Mouse (Mus musculus) heart, embryonic 15.5 days (tissue): ENCODE data around the gene Snx30. TPM values are rescaled to one million over a fixed set of nuclear protein-coding genes. Genes with fewer than 3 reads are reported as not detected.

Experiments
- ATAC-seq: fragments of 200-750 bp; cut with Nextera tagmentation; replicated peaks from 2 replicates; pipeline ENCODE4 v1.8.0; 2017; ENCODE audit warnings: low read depth, moderate TSS enrichment; ENCODE audit not compliant: insufficient number of reproducible peaks, insufficient read depth, low FRiP score
- H3K27ac ChIP-seq: fragments of 300-500 bp; sonication (generic); 2 replicates; pipeline ENCODE4 v1.5.1; 2015; ENCODE audit warnings: mild to moderate bottlenecking, inconsistent platforms
- H3K27me3 ChIP-seq: fragments of 300-500 bp; sonication (generic); 2 replicates; pipeline ENCODE4 v1.6.1; 2015; ENCODE audit warnings: inconsistent platforms
- H3K36me3 ChIP-seq: fragments of 300-500 bp; sonication (generic); 2 replicates; pipeline ENCODE4 v1.6.1; 2015; ENCODE audit warnings: mild to moderate bottlenecking, inconsistent platforms
- H3K4me1 ChIP-seq: fragments of 300-500 bp; sonication (generic); replicated peaks from 2 replicates; pipeline ENCODE4 v1.6.1; 2015; ENCODE audit warnings: inconsistent platforms
- H3K4me2 ChIP-seq: fragments of 300-500 bp; sonication (generic); 2 replicates; pipeline ENCODE4 v1.6.1; 2015; ENCODE audit warnings: inconsistent platforms, mild to moderate bottlenecking, moderate library complexity
- H3K4me3 ChIP-seq: fragments of 300-500 bp; sonication (generic); 2 replicates; pipeline ENCODE4 v1.5.1; 2015; ENCODE audit warnings: mild to moderate bottlenecking, inconsistent platforms
- H3K9ac ChIP-seq: fragments of 300-500 bp; sonication (generic); 2 replicates; pipeline ENCODE4 v1.6.1; 2015; ENCODE audit warnings: mild to moderate bottlenecking, inconsistent platforms
- H3K9me3 ChIP-seq: fragments of 300-500 bp; sonication (generic); replicated peaks from 2 replicates; pipeline ENCODE4 v1.6.1; 2016; ENCODE audit warnings: inconsistent platforms
- WGBS: fragments of 180-500 bp; shearing (Covaris S2); methylation state at CpG from one replicate; pipeline ENCODE4 v1.1.7; 2015; ENCODE audit warnings: mixed read lengths; 5-methylcytosine and 5-hydroxymethylcytosine counted together
- polyA plus RNA-seq: library from polyadenylated mRNA; unstranded; fragments of >200 nt; fragmentation: Nextera tagmentation; extraction: Ambion mirVana; gene quantifications from 2 replicates; pipeline ENCODE4 v1.2.1, GENCODE M21; 2015

Gene Snx30
- polyA plus RNA-seq, 1 experiment from 2014 or later = 5.3 TPM

DNA sequence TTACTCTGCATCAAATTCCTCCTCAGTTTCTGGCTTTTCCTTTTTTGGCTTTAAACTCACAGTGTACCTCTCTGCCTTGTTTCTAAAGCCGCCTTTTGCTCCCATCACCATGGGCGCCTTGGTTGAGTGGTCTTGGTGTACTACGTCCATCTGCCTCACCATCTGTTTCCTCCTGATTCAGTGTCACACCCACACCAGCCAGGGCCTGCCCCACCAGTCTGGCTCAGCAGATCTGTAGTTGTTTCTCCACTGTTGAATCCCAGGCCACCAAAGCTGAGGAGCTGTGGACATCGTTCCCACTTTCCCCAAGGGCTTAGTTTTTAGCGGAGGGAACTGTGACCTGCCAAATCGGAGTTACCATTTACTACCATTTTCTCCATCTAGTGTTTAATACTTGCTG, 20.0 kb downstream of the Snx30 start:
- Histone ChIP-seq H3K36me3 (no peaks in the 10 kb centered on the region), H3K4me1 (peaks cover 12% of the 10 kb centered on the region), H3K4me2 (no peak overlapping the region), H3K27me3 (no peaks in the 10 kb centered on the region), H3K9me3 (no peaks in the 10 kb centered on the region), H3K4me3 (no peak overlapping the region), H3K9ac (no peak overlapping the region), H3K27ac (no peak overlapping the region)
- no peak for ATAC-seq
- 82% methylated on average over 6 of the region's 6 CpGs for WGBS

DNA sequence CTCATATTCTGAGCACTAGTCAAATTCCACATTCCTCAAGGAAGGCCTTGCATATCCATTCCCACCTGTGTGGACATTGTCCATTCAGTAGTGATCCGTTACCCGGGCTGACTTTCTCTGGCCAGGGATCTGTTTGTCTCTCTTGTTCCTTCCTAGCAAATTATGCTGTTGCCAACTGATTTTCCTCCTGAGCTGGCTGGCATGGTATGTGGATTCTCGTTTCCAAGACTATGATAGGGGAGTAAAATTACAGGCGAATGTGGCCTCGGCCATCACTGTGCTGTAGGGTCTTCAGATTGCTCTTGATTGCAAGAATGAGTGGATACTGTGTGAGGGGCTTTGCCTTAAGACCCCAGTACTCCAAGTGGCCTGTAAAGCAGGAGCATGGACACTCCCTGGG, 20.7 kb downstream of the Snx30 start:
- H3K9ac ChIP-seq = no peak overlapping the region
- WGBS = 90% methylated on average over 5 of the region's 5 CpGs
- peaks cover 12% of the 10 kb centered on the region for H3K4me1 ChIP-seq
- no peak overlapping the region for H3K4me2 ChIP-seq
- H3K27ac ChIP-seq = no peak overlapping the region
- no peak for ATAC-seq
- no peaks in the 10 kb centered on the region for H3K36me3 ChIP-seq
- no peaks in the 10 kb centered on the region for H3K27me3 ChIP-seq
- no peaks in the 10 kb centered on the region for H3K9me3 ChIP-seq
- no peak overlapping the region for H3K4me3 ChIP-seq

DNA sequence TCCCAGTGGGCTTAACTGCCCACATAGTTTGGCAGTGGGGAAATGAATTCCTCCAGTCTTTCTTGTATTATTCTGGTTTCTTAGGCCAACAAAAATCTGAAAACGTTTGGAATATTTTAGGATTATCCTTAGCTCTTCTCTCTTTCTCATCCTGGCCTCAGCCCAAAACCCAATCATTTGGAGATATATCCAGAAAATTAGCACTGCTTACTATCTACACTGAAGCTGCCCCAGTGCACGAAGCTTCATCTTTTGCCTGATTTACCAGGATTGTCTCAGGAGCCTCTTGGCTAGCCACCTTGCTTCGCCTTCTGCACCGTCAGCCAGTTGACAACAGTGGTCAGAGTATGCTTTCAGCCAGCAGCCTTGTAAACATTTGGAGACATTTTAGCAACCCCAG, 23.4 kb downstream of the Snx30 start:
- 69% methylated on average over 4 of the region's 4 CpGs for WGBS
- no peak for ATAC-seq
- no peak overlapping the region for H3K4me2 ChIP-seq
- H3K4me3 ChIP-seq = no peak overlapping the region
- no peaks in the 10 kb centered on the region for H3K9me3 ChIP-seq
- H3K4me1 ChIP-seq = no peaks in the 10 kb centered on the region
- no peaks in the 10 kb centered on the region for H3K36me3 ChIP-seq
- no peaks in the 10 kb centered on the region for H3K27me3 ChIP-seq
- no peak overlapping the region for H3K27ac ChIP-seq
- no peak overlapping the region for H3K9ac ChIP-seq

DNA sequence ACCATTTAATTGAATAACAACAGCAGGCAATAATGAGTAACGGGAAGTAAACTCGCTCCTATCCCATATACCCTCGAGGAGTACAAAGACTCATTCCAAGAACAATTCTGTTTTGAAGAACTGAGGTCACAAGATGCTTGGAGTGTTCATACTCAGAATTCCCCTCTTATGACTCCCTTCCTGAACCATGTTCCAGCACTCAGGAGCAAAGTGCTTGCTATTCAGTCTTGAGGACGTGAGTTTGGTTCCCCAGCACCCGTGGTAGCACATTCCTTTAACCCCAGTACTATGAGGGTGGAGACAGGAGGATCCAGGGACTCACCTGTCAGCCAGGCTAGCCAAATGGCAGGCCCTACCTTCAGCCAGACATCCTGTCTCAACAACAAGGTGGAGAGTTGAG, 25.4 kb downstream of the Snx30 start:
- Histone ChIP-seq H3K9ac (no peak overlapping the region), H3K4me3 (no peak overlapping the region), H3K36me3 (peaks cover 7% of the 10 kb centered on the region; the same call in 1 of the 2 replicates), H3K4me2 (no peak overlapping the region), H3K27ac (no peak overlapping the region), H3K4me1 (no peaks in the 10 kb centered on the region), H3K9me3 (no peaks in the 10 kb centered on the region), H3K27me3 (no peaks in the 10 kb centered on the region)
- WGBS = 80% methylated on average over 5 of the region's 5 CpGs
- no peak for ATAC-seq

DNA sequence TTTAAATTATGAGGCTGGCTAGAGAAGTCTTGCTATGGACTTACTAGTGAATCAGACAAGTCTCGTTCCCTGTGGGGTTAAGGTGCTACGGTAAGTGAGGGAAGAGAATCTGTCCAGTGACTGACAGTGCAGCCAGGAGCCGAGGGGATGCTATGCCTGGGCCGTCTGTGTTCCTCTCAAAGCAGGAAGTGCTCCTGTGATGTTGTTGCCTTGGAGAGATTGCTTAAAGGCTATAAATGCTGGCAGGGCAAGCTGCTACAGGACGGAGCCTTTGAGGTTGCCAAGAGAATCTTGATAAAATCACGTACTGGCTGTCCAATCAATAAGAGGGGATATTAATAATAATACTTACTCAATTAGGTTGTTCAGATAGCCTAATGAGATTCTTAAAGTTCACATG, 27.2 kb downstream of the Snx30 start:
- H3K9me3 ChIP-seq = no peaks in the 10 kb centered on the region
- H3K36me3 ChIP-seq = peaks cover 7% of the 10 kb centered on the region; the same call in 1 of the 2 replicates
- H3K9ac ChIP-seq = no peak overlapping the region
- no peak for ATAC-seq
- no peak overlapping the region for H3K4me2 ChIP-seq
- H3K27me3 ChIP-seq = no peaks in the 10 kb centered on the region
- peaks cover 5% of the 10 kb centered on the region for H3K4me1 ChIP-seq
- WGBS = 47% methylated on average over 6 of the region's 6 CpGs
- H3K27ac ChIP-seq = no peak overlapping the region
- no peak overlapping the region for H3K4me3 ChIP-seq

DNA sequence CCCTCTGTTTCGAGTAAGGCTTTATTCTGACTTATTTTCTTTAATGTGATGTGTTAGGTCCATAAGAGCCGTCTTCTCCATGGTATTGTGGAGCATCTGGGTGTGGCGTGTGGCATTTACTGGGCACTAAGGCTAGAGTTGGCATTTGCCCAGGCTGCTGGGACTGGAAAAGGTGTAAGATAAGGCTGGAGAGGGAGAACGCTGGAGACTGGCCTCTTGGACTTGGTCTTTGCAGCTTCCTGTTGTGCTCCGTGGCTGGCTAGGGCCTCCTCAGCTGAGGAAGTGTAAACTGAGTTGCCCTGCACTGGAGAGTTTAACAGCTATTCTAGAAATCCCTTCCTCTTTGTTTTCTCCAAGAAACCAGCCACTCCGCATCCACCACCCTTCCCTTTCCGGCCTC, 32.0 kb downstream of the Snx30 start:
- peaks cover 28% of the 10 kb centered on the region for H3K4me1 ChIP-seq
- H3K4me2 ChIP-seq = no peak overlapping the region
- peak; percentile 59; the same call in 1 of the 2 replicates for ATAC-seq
- 40% methylated on average over 7 of the region's 7 CpGs for WGBS
- H3K27ac ChIP-seq = peak overlapping the region; percentile 78
- peaks cover 7% of the 10 kb centered on the region; the same call in 1 of the 2 replicates for H3K36me3 ChIP-seq
- H3K9ac ChIP-seq = no peak overlapping the region
- H3K9me3 ChIP-seq = no peaks in the 10 kb centered on the region
- H3K4me3 ChIP-seq = no peak overlapping the region
- H3K27me3 ChIP-seq = no peaks in the 10 kb centered on the region

DNA sequence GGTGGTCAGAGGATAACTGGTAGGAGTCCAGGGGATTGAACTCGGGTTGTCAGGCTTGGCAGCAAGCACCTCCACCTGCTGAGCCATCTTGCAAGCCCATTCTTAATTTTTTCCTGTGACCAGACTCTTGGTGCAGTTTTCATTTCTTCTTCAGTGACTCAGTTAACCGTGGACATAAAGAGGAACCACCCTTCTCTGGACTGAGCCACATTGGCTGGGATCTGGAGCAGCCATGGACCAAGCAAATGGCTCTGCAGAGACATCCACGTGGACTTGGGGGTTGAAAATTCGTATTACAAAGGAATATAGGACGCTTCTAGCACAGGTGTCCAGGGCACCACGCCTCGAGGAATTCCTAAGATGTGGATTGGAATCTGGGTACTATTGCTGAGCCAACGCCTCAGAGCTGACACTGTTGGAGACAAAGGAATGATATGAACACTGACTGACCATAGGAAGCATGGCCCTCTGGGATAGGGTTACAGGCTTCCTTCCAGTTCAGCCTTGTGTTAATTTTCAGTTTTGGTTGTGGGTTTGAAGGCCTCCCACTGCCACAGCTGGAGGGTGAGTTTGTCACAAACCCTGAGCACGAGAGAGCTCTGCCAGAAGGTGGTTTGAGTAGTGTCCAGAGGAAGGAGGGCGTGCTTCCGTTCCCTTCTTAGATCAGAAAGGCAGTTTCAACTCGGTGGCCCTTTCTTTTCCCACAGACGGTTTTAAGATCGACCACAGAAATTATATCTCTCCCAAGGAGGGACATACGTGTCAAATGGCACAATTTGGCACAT, 39.0 kb downstream of the Snx30 start:
- ATAC-seq = no peak
- 76% methylated on average over 15 of the region's 15 CpGs for WGBS
- no peak overlapping the region for H3K4me2 ChIP-seq
- H3K27ac ChIP-seq = no peak overlapping the region
- peaks cover 19% of the 10 kb centered on the region for H3K4me1 ChIP-seq
- no peak overlapping the region for H3K4me3 ChIP-seq
- no peaks in the 10 kb centered on the region for H3K9me3 ChIP-seq
- H3K27me3 ChIP-seq = no peaks in the 10 kb centered on the region
- H3K9ac ChIP-seq = no peak overlapping the region
- 0 out of 2 replicates have a peak, but pooled peaks cover 3% of the 10 kb centered on the region for H3K36me3 ChIP-seq

DNA sequence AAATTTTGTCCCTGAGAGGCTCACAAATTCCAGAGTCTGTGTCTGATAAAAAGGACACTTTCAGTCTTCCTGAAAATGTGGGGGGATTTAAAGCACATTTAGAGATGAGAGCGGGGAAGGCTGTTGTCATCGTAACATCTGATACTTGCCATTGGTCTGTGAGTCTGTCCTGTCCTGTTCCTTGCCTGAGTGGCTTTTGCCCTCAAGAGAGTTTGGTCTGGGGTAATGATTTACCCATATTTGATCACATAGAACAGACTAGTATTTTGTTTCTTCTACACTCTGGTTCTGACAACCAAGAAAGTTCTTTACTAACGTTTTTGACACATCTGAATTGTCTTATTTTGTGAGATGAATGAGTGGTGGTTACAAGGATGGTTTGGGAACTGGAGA, 39.6 kb downstream of the Snx30 start:
- H3K4me2 ChIP-seq = no peak overlapping the region
- H3K4me1 ChIP-seq = peaks cover 25% of the 10 kb centered on the region
- WGBS = 80% methylated on average over 3 of the region's 3 CpGs
- H3K36me3 ChIP-seq = 0 out of 2 replicates have a peak, but pooled peaks cover 3% of the 10 kb centered on the region
- no peak overlapping the region for H3K9ac ChIP-seq
- no peaks in the 10 kb centered on the region for H3K27me3 ChIP-seq
- ATAC-seq = no peak
- H3K27ac ChIP-seq = no peak overlapping the region
- H3K4me3 ChIP-seq = no peak overlapping the region
- H3K9me3 ChIP-seq = no peaks in the 10 kb centered on the region

DNA sequence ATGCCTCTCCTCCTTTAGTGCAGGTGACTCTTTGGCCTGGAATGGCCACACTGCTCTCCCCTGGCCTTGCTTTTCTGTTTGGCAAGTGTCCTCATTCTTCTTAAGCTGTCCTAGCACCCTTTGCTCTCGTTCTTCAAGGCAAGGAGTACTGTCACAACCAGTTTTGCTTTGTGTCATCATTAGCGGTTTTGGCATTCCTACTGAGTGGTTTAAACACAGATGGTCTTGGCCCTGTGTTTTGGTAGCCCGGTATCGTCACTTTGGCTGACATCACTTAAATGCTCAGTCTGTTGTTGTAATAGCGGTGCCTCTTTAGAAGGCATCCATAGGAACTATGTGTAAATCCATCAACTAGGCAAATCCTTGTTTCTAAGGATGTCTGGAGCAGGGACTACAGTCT, 41.8 kb downstream of the Snx30 start:
- Histone ChIP-seq H3K9ac (no peak overlapping the region), H3K4me3 (no peak overlapping the region), H3K4me2 (no peak overlapping the region), H3K9me3 (no peaks in the 10 kb centered on the region), H3K36me3 (0 out of 2 replicates have a peak, but pooled peaks cover 3% of the 10 kb centered on the region), H3K27ac (no peak overlapping the region), H3K4me1 (peaks cover 23% of the 10 kb centered on the region), H3K27me3 (no peaks in the 10 kb centered on the region)
- ATAC-seq = no peak
- WGBS = 80% methylated on average over 5 of the region's 5 CpGs

DNA sequence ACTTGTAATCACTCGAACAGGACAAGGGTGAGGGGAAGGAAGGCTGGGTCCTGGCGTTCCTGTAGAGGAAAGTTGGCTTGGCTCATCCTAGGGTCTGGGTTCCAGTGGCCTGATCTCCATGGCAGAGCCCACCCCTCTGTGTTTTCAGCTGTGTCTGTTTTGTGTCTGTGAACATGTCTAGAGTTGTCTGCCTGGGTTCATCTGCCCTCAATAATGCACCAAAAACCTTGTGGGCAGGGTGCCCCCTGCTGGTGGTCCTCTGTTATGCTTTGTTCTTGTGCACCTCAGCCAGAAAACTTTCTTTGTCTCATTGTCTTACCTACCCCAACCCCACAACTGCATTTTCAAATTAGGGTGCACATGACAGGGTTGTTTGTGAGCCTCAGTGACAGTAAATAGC, 44.5 kb downstream of the Snx30 start:
- 49% methylated on average over 2 of the region's 2 CpGs for WGBS
- no peak overlapping the region for H3K4me3 ChIP-seq
- 0 out of 2 replicates have a peak overlapping the region, but pooled peaks have one; percentile 64 for H3K27ac ChIP-seq
- peaks cover 19% of the 10 kb centered on the region for H3K4me1 ChIP-seq
- H3K36me3 ChIP-seq = 0 out of 2 replicates have a peak, but pooled peaks cover 3% of the 10 kb centered on the region
- 0 out of 2 replicates have a peak, but pooled peaks have one; percentile 37 for ATAC-seq
- no peaks in the 10 kb centered on the region for H3K27me3 ChIP-seq
- H3K9me3 ChIP-seq = no peaks in the 10 kb centered on the region
- H3K9ac ChIP-seq = no peak overlapping the region
- H3K4me2 ChIP-seq = no peak overlapping the region

DNA sequence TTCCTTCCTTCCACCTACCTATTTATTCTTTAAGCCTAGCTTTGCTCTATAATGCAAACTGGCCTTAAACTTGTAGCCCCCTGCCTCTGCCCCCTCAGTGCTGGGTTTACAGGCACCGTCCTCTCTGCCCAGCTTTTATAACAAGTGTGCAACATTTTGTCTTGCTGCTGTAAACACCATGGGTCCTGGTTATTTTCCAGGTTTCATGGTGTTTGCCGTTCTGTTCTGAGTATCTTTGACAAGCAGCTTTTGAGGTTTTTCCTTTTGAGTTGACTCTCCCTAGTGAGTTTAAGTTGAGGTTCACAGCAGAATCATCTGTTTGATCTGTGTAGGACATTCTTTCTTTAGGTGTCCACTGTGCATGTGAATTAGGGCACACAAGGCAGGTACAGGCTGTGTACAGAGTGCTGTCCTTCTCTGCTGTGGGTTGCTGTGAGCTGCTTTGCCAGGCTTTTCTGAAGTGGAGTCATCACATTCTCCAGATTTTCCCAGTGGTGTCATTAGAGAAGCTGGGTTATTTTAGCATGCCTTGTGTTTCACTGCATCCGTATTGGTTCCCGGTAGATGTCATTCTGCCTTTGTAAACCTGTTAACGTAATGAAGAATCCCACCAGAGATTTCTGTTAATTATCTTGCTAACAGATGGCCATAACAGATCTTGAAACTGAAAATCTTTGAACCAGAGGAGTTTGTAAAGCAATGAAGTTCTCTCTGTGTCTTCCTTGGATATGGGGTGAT, 45.4 kb downstream of the Snx30 start:
- no peak overlapping the region for H3K4me2 ChIP-seq
- peak overlapping the region; percentile 64 for H3K27ac ChIP-seq
- no peak overlapping the region for H3K9ac ChIP-seq
- no peaks in the 10 kb centered on the region for H3K27me3 ChIP-seq
- 58% methylated on average over 5 of the region's 5 CpGs for WGBS
- no peaks in the 10 kb centered on the region for H3K9me3 ChIP-seq
- peaks cover 19% of the 10 kb centered on the region for H3K4me1 ChIP-seq
- no peak overlapping the region for H3K4me3 ChIP-seq
- no peak for ATAC-seq
- H3K36me3 ChIP-seq = 0 out of 2 replicates have a peak, but pooled peaks cover under 1% of the 10 kb centered on the region
